Mouse (Mus musculus): ENCODE measurements around the gene Mbnl2. TPM values are rescaled to one million over a fixed set of nuclear protein-coding genes. Genes with fewer than 3 reads are reported as not detected.
A peak's percentile ranks its signal among the peaks of the same experiment; 100 is the strongest.
"Not testable (repeated sequence)": the region's sequence is repeated elsewhere in the genome, so short reads cannot be mapped to it uniquely, and the experiment has no call there.

Gene Mbnl2
- polyA plus RNA-seq, 1 experiment from 2014 or later, result 23.1 TPM

- H3K27me3 ChIP-seq (replicated peaks; ENCODE audit: control insufficient read depth, insufficient read depth, low read length), result no peaks in the 10 kb centered on the region
- ATAC-seq, result peak; percentile 35
- H3K9me3 ChIP-seq (ENCODE audit: control insufficient read depth, low read length), result no peaks in the 10 kb centered on the region
- H3K4me3 ChIP-seq (replicated peaks; ENCODE audit: low read length), result no peak overlapping the region
- no peak overlapping the region for H3K27ac ChIP-seq (ENCODE audit: low read length)
- H3K36me3 ChIP-seq (ENCODE audit: control insufficient read depth, insufficient read depth), result no peaks in the 10 kb centered on the region
- 68% methylated on average over 10 of the region's 10 CpGs for WGBS
- no peak overlapping the region for H3K4me2 ChIP-seq (ENCODE audit: low read length)
- no peak overlapping the region for H3K9ac ChIP-seq (replicated peaks; ENCODE audit: low read depth, low read length)
- H3K4me1 ChIP-seq (replicated peaks; ENCODE audit: control insufficient read depth, insufficient read depth, low read length), result peaks cover 8% of the 10 kb centered on the region
Measured at GRCm38 (mm10) chr14:120355742-120356440, 80.4 kb downstream of the Mbnl2 start.

DNA sequence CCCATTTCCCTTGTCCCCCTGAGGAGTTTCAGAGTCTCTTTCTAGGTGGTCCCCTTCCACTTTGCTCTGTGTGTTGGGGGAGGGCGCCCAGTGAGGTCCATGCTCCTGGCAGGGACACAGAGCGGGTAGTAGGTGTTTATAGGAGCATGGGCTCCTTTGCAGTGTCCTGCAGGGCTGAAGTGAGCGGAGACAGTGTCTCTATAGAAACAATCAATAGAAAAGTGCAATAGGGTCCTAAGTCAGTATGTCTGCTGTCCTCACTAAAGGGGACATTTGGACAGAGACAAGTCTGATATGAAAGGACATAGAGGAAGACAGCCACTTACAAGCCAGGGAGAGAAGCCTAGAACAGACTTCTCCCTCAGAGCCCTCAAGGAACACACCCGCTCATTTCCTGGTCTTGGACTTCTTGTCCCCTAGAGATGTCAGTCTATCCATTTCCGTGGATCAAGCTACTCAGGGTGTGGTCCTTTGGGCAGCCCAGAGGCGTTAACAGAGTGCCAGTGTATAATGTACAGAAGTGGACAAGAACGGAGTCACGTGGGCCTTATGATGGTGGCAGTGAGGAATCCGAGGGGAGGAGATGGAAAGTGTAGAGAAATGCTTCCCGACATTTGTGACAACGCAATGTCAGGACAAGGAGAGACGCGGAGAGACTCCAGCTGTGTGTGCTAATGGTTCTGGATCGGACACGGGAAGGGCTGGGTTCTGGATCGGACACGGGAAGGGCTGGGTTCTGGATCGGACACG is 82.0 kb downstream of the Mbnl2 start:
- no peak overlapping the region for H3K9ac ChIP-seq (replicated peaks; ENCODE audit: low read depth, low read length)
- H3K36me3 ChIP-seq (ENCODE audit: control insufficient read depth, insufficient read depth), result no peaks in the 10 kb centered on the region
- no peak overlapping the region for H3K4me2 ChIP-seq (ENCODE audit: low read length)
- no peaks in the 10 kb centered on the region for H3K9me3 ChIP-seq (ENCODE audit: control insufficient read depth, low read length)
- no peaks in the 10 kb centered on the region for H3K27me3 ChIP-seq (replicated peaks; ENCODE audit: control insufficient read depth, insufficient read depth, low read length)
- no peak overlapping the region for H3K27ac ChIP-seq (ENCODE audit: low read length)
- WGBS, result 98% methylated on average over 17 of the region's 19 CpGs
- peaks cover 10% of the 10 kb centered on the region for H3K4me1 ChIP-seq (replicated peaks; ENCODE audit: control insufficient read depth, insufficient read depth, low read length)
- no peak for ATAC-seq
- no peak overlapping the region for H3K4me3 ChIP-seq (replicated peaks; ENCODE audit: low read length)

- not testable (repeated sequence) for H3K27ac ChIP-seq (ENCODE audit: low read length); H3K4me3 ChIP-seq (replicated peaks; ENCODE audit: low read length); H3K9ac ChIP-seq (replicated peaks; ENCODE audit: low read depth, low read length); H3K9me3 ChIP-seq (ENCODE audit: control insufficient read depth, low read length); ATAC-seq; H3K36me3 ChIP-seq (ENCODE audit: control insufficient read depth, insufficient read depth); H3K4me2 ChIP-seq (ENCODE audit: low read length); H3K27me3 ChIP-seq (replicated peaks; ENCODE audit: control insufficient read depth, insufficient read depth, low read length)
- 95% methylated on average over 8 of the region's 8 CpGs for WGBS
- peaks cover 12% of the 10 kb centered on the region for H3K4me1 ChIP-seq (replicated peaks; ENCODE audit: control insufficient read depth, insufficient read depth, low read length)
Measured at GRCm38 (mm10) chr14:120359608-120360007, 84.1 kb downstream of the Mbnl2 start.

DNA sequence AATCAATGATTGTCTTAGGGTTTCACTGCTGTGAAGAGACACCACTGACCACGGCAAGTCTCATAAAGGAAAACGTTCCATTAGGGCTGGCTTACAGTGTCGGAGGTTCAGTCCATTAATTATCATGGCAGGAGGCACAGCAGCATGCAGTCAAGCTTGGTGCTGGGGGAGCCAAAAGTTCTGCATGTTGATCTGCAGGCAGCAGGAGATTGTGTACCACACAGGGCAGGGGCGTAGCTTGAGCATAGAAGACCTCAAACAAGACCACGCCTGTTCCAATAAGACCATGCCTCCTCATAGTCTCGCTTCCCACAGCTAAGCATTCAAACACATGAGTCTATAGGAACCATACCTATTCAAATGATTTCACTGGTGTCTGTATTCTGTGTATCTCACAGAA is 85.7 kb downstream of the Mbnl2 start:
- no peak overlapping the region for H3K4me3 ChIP-seq (replicated peaks; ENCODE audit: low read length)
- WGBS, result 86% methylated on average over 6 of the region's 6 CpGs
- no peak overlapping the region for H3K4me2 ChIP-seq (ENCODE audit: low read length)
- H3K9ac ChIP-seq (replicated peaks; ENCODE audit: low read depth, low read length), result no peak overlapping the region
- H3K4me1 ChIP-seq (replicated peaks; ENCODE audit: control insufficient read depth, insufficient read depth, low read length), result peaks cover 4% of the 10 kb centered on the region
- H3K9me3 ChIP-seq (ENCODE audit: control insufficient read depth, low read length), result no peaks in the 10 kb centered on the region
- no peaks in the 10 kb centered on the region for H3K27me3 ChIP-seq (replicated peaks; ENCODE audit: control insufficient read depth, insufficient read depth, low read length)
- H3K27ac ChIP-seq (ENCODE audit: low read length), result no peak overlapping the region
- H3K36me3 ChIP-seq (ENCODE audit: control insufficient read depth, insufficient read depth), result no peaks in the 10 kb centered on the region
- no peak for ATAC-seq

- H3K9ac ChIP-seq (replicated peaks; ENCODE audit: low read depth, low read length), result no peak overlapping the region
- H3K9me3 ChIP-seq (ENCODE audit: control insufficient read depth, low read length), result no peaks in the 10 kb centered on the region
- WGBS, result 67% methylated on average over 8 of the region's 8 CpGs
- no peak overlapping the region for H3K4me3 ChIP-seq (replicated peaks; ENCODE audit: low read length)
- peaks cover 4% of the 10 kb centered on the region for H3K4me1 ChIP-seq (replicated peaks; ENCODE audit: control insufficient read depth, insufficient read depth, low read length)
- H3K4me2 ChIP-seq (ENCODE audit: low read length), result no peak overlapping the region
- H3K27ac ChIP-seq (ENCODE audit: low read length), result no peak overlapping the region
- no peak for ATAC-seq
- no peaks in the 10 kb centered on the region for H3K36me3 ChIP-seq (ENCODE audit: control insufficient read depth, insufficient read depth)
- no peaks in the 10 kb centered on the region for H3K27me3 ChIP-seq (replicated peaks; ENCODE audit: control insufficient read depth, insufficient read depth, low read length)
Measured at GRCm38 (mm10) chr14:120362409-120362992, 87.0 kb downstream of the Mbnl2 start.

DNA sequence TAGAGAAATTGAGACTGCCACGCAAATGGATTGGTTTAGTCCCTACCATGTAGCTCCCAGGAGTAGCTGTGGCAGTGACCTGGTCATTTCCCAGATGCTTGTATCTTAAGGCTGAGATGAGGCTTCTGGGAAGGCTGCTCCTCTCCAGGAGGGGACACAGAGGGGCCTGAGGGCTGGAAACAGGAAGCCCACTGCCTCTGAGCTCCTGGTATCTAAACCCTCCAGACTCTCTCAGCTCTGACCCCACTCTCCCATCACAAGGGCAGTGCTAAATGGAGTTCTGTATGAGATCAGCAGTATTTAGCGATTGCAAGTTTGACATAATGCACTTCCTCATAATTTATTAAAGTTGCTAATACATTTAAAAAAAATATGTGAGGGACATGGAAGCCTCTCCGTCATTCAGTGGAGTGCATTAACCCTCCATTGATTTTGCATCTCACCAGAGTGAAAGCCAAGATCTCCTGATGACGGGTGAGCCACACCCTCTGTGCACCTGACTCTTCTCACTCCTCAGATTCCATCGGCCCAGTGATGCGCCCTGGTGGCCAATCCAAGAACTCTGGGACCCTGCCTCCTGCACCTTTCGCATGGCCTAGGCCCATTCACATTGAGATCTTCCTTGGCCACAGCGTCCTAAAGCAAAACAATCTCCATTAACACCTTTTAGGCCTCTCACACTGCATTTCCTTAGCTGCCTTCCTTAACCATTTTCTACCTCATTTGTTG is 87.8 kb downstream of the Mbnl2 start:
- no peak overlapping the region for H3K27ac ChIP-seq (ENCODE audit: low read length)
- 62% methylated on average over 8 of the region's 8 CpGs for WGBS
- no peak overlapping the region for H3K9ac ChIP-seq (replicated peaks; ENCODE audit: low read depth, low read length)
- no peak for ATAC-seq
- H3K36me3 ChIP-seq (ENCODE audit: control insufficient read depth, insufficient read depth), result no peaks in the 10 kb centered on the region
- no peaks in the 10 kb centered on the region for H3K27me3 ChIP-seq (replicated peaks; ENCODE audit: control insufficient read depth, insufficient read depth, low read length)
- H3K4me2 ChIP-seq (ENCODE audit: low read length), result no peak overlapping the region
- H3K9me3 ChIP-seq (ENCODE audit: control insufficient read depth, low read length), result no peaks in the 10 kb centered on the region
- peaks cover 4% of the 10 kb centered on the region for H3K4me1 ChIP-seq (replicated peaks; ENCODE audit: control insufficient read depth, insufficient read depth, low read length)
- no peak overlapping the region for H3K4me3 ChIP-seq (replicated peaks; ENCODE audit: low read length)

- WGBS, result 93% methylated on average over 4 of the region's 4 CpGs
- H3K9me3 ChIP-seq (ENCODE audit: control insufficient read depth, low read length), result no peaks in the 10 kb centered on the region
- no peak overlapping the region for H3K27ac ChIP-seq (ENCODE audit: low read length)
- peaks cover 4% of the 10 kb centered on the region for H3K4me1 ChIP-seq (replicated peaks; ENCODE audit: control insufficient read depth, insufficient read depth, low read length)
- no peak overlapping the region for H3K4me3 ChIP-seq (replicated peaks; ENCODE audit: low read length)
- ATAC-seq, result no peak
- no peaks in the 10 kb centered on the region for H3K36me3 ChIP-seq (ENCODE audit: control insufficient read depth, insufficient read depth)
- no peak overlapping the region for H3K4me2 ChIP-seq (ENCODE audit: low read length)
- H3K27me3 ChIP-seq (replicated peaks; ENCODE audit: control insufficient read depth, insufficient read depth, low read length), result no peaks in the 10 kb centered on the region
- no peak overlapping the region for H3K9ac ChIP-seq (replicated peaks; ENCODE audit: low read depth, low read length)
Measured at GRCm38 (mm10) chr14:120365088-120365487, 89.6 kb downstream of the Mbnl2 start.

DNA sequence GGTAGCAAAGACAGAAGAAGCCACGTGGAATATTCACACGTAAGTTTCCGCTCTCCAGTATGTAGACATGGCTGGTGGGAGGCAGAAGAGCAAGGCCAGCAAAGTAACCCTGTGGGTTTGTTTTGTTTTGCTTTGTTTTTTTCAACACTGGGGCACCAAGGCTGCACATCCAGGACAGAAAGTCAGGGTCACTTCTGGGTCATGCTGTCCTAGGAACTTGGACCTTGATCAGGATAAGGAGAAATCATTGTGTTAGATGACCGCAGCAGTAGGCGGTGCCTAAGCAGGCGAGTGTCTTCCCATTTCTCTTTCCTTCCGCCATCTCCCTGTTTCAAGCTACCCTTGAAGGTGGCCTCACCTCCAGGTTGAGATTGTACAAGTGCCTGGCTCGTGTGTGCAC is 91.5 kb downstream of the Mbnl2 start:
- peaks cover 4% of the 10 kb centered on the region for H3K4me1 ChIP-seq (replicated peaks; ENCODE audit: control insufficient read depth, insufficient read depth, low read length)
- H3K9me3 ChIP-seq (ENCODE audit: control insufficient read depth, low read length), result no peaks in the 10 kb centered on the region
- no peak overlapping the region for H3K9ac ChIP-seq (replicated peaks; ENCODE audit: low read depth, low read length)
- no peak overlapping the region for H3K4me3 ChIP-seq (replicated peaks; ENCODE audit: low read length)
- H3K4me2 ChIP-seq (ENCODE audit: low read length), result no peak overlapping the region
- H3K27me3 ChIP-seq (replicated peaks; ENCODE audit: control insufficient read depth, insufficient read depth, low read length), result no peaks in the 10 kb centered on the region
- no peaks in the 10 kb centered on the region for H3K36me3 ChIP-seq (ENCODE audit: control insufficient read depth, insufficient read depth)
- WGBS, result 94% methylated on average over 8 of the region's 8 CpGs
- ATAC-seq, result no peak
- H3K27ac ChIP-seq (ENCODE audit: low read length), result no peak overlapping the region

GRCm38 (mm10) chr14:120367589-120367988 is 92.1 kb downstream of the Mbnl2 start:
- H3K4me2 ChIP-seq (ENCODE audit: low read length), result no peak overlapping the region
- H3K36me3 ChIP-seq (ENCODE audit: control insufficient read depth, insufficient read depth), result no peaks in the 10 kb centered on the region
- no peak for ATAC-seq
- H3K4me1 ChIP-seq (replicated peaks; ENCODE audit: control insufficient read depth, insufficient read depth, low read length), result peaks cover 1% of the 10 kb centered on the region
- no peak overlapping the region for H3K9ac ChIP-seq (replicated peaks; ENCODE audit: low read depth, low read length)
- 88% methylated on average over 4 of the region's 4 CpGs for WGBS
- no peak overlapping the region for H3K4me3 ChIP-seq (replicated peaks; ENCODE audit: low read length)
- no peaks in the 10 kb centered on the region for H3K27me3 ChIP-seq (replicated peaks; ENCODE audit: control insufficient read depth, insufficient read depth, low read length)
- no peak overlapping the region for H3K27ac ChIP-seq (ENCODE audit: low read length)
- no peaks in the 10 kb centered on the region for H3K9me3 ChIP-seq (ENCODE audit: control insufficient read depth, low read length)
